Mouse (Mus musculus): Measurements from ENCODE around the gene Arhgef7. TPM values are rescaled to one million over a fixed set of nuclear protein-coding genes. Genes with fewer than 3 reads are reported as not detected.

The Arhgef7 gene
- polyA plus RNA-seq, 1 experiment = 27.4 TPM

- Histone ChIP-seq H3K4me1 (ENCODE audit: control insufficient read depth, insufficient read depth, insufficient read length, low read length) (no peaks in the 10 kb centered on the region), H3K27ac (ENCODE audit: insufficient read depth, low read depth, low read length) (no peak overlapping the region), H3K27me3 (ENCODE audit: control insufficient read depth, insufficient read depth, low read length) (no peaks in the 10 kb centered on the region), H3K36me3 (ENCODE audit: control insufficient read depth, insufficient read depth, low read length) (peaks cover 63% of the 10 kb centered on the region), H3K4me3 (ENCODE audit: low read depth, low read length) (no peak overlapping the region)
- TF ChIP-seq POLR2A (IDR thresholded peaks at IDR 0.05; ENCODE audit: low read depth, low read length) = no peak
- TF ChIP-seq CTCF (IDR thresholded peaks at IDR 0.05; ENCODE audit: extremely low read depth, insufficient read length, insufficient replicate concordance, low read depth, low read length) = no peak
- WGBS = 90% methylated on average over 5 of the region's 5 CpGs
Measured at GRCm38 (mm10) chr8:11820568-11820967, 93.0 kb downstream of the Arhgef7 start.

DNA sequence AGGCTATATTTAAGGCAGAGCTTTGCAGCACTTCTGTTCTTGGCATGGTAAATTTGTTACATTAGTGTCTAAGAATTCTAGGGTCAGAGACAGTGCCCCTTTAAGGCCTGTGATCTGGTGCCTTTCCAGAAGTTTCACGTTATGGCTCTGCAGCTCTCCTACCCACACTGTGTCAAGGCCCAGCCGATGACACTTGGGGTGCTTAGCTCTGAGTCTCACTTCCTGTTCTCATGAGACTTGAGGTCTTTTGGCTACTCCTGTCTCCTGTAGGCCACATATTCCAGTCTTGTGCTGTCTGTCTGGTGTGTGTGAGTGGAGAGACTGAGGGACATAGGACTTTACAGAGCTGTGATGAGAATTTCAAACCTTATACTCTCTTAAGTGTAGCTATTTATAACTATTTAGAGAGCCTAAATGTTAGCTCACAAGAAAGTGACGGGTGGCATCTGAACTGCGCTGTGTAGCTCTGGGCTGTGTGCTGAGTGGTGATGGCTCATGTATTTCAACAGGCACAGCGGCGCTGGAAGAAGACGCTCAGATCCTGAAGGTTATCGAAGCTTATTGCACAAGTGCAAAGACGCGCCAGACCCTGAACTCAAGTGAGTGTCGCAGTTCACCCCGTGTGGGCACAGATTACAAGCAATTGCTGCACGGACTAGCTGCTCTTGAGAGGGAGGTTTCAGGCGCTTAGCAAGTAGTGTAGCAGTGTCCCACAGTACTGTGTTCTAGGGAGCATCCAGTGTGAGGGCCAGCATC, 94.1 kb downstream of the Arhgef7 start:
- no peak overlapping the region for H3K4me3 ChIP-seq (ENCODE audit: low read depth, low read length)
- no peak for TF ChIP-seq POLR2A (IDR thresholded peaks at IDR 0.05; ENCODE audit: low read depth, low read length)
- TF ChIP-seq CTCF (IDR thresholded peaks at IDR 0.05; ENCODE audit: extremely low read depth, insufficient read length, insufficient replicate concordance, low read depth, low read length) = no peak
- H3K27ac ChIP-seq (ENCODE audit: insufficient read depth, low read depth, low read length) = no peak overlapping the region
- no peaks in the 10 kb centered on the region for H3K4me1 ChIP-seq (ENCODE audit: control insufficient read depth, insufficient read depth, insufficient read length, low read length)
- no peaks in the 10 kb centered on the region for H3K27me3 ChIP-seq (ENCODE audit: control insufficient read depth, insufficient read depth, low read length)
- WGBS = 92% methylated on average over 14 of the region's 14 CpGs
- H3K36me3 ChIP-seq (ENCODE audit: control insufficient read depth, insufficient read depth, low read length) = peaks cover 61% of the 10 kb centered on the region

GRCm38 (mm10) chr8:11822550-11823060, 95.1 kb downstream of the Arhgef7 start:
- Histone ChIP-seq H3K4me3 (ENCODE audit: low read depth, low read length) (no peak overlapping the region), H3K27me3 (ENCODE audit: control insufficient read depth, insufficient read depth, low read length) (no peaks in the 10 kb centered on the region), H3K36me3 (ENCODE audit: control insufficient read depth, insufficient read depth, low read length) (peaks cover 61% of the 10 kb centered on the region), H3K4me1 (ENCODE audit: control insufficient read depth, insufficient read depth, insufficient read length, low read length) (no peaks in the 10 kb centered on the region), H3K27ac (ENCODE audit: insufficient read depth, low read depth, low read length) (no peak overlapping the region)
- WGBS = 69% methylated on average over 9 of the region's 9 CpGs
- TF ChIP-seq CTCF (IDR thresholded peaks at IDR 0.05; ENCODE audit: extremely low read depth, insufficient read length, insufficient replicate concordance, low read depth, low read length) = no peak
- no peak for TF ChIP-seq POLR2A (IDR thresholded peaks at IDR 0.05; ENCODE audit: low read depth, low read length)

DNA sequence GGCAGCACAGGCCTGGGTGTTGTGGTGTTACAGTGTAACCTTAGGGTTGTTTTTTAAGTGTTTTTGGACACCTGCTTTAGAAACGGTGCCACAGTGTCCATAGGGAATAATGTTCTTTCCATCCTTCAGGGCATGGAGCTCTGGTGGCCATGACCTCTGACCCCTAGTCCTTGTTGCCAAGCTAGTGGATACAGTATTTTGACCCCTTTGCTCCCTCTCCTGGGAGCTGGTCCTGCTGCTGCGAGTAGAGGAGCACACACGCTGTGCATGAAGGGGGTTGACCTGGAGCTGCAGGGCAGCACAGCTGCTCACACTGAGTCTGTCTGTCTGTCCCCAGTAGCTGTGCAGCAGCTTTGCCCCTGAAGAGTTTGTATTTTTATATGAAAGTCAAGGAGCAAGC, 98.2 kb downstream of the Arhgef7 start:
- TF ChIP-seq CTCF (IDR thresholded peaks at IDR 0.05; ENCODE audit: extremely low read depth, insufficient read length, insufficient replicate concordance, low read depth, low read length) (no peak), POLR2A (IDR thresholded peaks at IDR 0.05; ENCODE audit: low read depth, low read length) (no peak)
- H3K27ac ChIP-seq (ENCODE audit: insufficient read depth, low read depth, low read length) = no peak overlapping the region
- no peaks in the 10 kb centered on the region for H3K27me3 ChIP-seq (ENCODE audit: control insufficient read depth, insufficient read depth, low read length)
- 74% methylated on average over 3 of the region's 3 CpGs for WGBS
- no peaks in the 10 kb centered on the region for H3K4me1 ChIP-seq (ENCODE audit: control insufficient read depth, insufficient read depth, insufficient read length, low read length)
- H3K4me3 ChIP-seq (ENCODE audit: low read depth, low read length) = no peak overlapping the region
- peaks cover 46% of the 10 kb centered on the region for H3K36me3 ChIP-seq (ENCODE audit: control insufficient read depth, insufficient read depth, low read length)

GRCm38 (mm10) chr8:11827312-11827711, 99.8 kb downstream of the Arhgef7 start:
- Histone ChIP-seq H3K36me3 (ENCODE audit: control insufficient read depth, insufficient read depth, low read length) (peaks cover 47% of the 10 kb centered on the region), H3K4me1 (ENCODE audit: control insufficient read depth, insufficient read depth, insufficient read length, low read length) (no peaks in the 10 kb centered on the region), H3K27ac (ENCODE audit: insufficient read depth, low read depth, low read length) (no peak overlapping the region), H3K4me3 (ENCODE audit: low read depth, low read length) (no peak overlapping the region), H3K27me3 (ENCODE audit: control insufficient read depth, insufficient read depth, low read length) (no peaks in the 10 kb centered on the region)
- no peak for TF ChIP-seq POLR2A (IDR thresholded peaks at IDR 0.05; ENCODE audit: low read depth, low read length)
- no peak for TF ChIP-seq CTCF (IDR thresholded peaks at IDR 0.05; ENCODE audit: extremely low read depth, insufficient read length, insufficient replicate concordance, low read depth, low read length)
- WGBS = 75% methylated on average over 3 of the region's 3 CpGs

DNA sequence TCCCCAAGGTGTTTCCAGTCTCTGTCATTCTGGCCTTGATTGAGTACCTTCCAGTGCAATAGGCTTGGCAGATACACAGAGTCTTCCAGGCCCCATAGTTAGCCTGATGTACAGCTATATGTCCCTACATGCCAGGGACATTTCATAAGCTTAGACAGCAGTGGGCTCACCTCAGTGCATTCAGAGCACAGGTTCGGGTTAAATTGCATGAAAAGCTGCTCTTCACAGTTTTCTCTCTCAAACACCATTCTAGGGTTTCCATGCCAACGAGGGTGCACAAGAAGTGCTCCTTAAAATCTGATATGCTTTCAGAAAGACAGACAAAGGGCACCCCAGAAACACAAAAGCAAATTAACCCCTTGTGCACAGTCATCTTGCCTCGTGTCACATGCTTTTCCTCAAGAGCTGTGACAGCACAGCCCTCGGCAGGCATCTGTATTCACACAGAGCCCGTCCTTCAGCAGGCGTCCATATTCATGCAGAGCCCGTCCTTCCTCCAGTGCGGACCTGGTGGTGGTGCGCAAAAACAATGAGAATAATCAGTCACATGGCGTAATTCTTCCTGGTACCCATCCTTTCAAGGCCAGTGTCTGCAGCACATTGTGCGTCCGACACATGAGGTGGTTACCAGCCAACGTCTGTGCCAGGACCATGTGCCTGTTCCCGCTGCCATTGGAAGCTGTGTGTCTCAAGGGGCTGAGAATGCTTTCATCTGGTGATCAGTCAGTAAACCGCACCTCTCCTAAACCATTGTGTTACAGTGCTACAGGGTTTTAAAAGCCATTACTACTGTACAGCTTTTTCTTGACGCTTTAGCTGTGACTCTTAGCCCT, 102.9 kb downstream of the Arhgef7 start:
- no peak overlapping the region for H3K4me3 ChIP-seq (ENCODE audit: low read depth, low read length)
- H3K27me3 ChIP-seq (ENCODE audit: control insufficient read depth, insufficient read depth, low read length) = no peaks in the 10 kb centered on the region
- peaks cover 47% of the 10 kb centered on the region for H3K36me3 ChIP-seq (ENCODE audit: control insufficient read depth, insufficient read depth, low read length)
- no peaks in the 10 kb centered on the region for H3K4me1 ChIP-seq (ENCODE audit: control insufficient read depth, insufficient read depth, insufficient read length, low read length)
- H3K27ac ChIP-seq (ENCODE audit: insufficient read depth, low read depth, low read length) = no peak overlapping the region
- no peak for TF ChIP-seq POLR2A (IDR thresholded peaks at IDR 0.05; ENCODE audit: low read depth, low read length)
- 88% methylated on average over 16 of the region's 16 CpGs for WGBS

GRCm38 (mm10) chr8:11831174-11831573, 103.7 kb downstream of the Arhgef7 start:
- Histone ChIP-seq H3K4me3 (ENCODE audit: low read depth, low read length) (no peak overlapping the region), H3K27ac (ENCODE audit: insufficient read depth, low read depth, low read length) (no peak overlapping the region), H3K4me1 (ENCODE audit: control insufficient read depth, insufficient read depth, insufficient read length, low read length) (no peaks in the 10 kb centered on the region), H3K36me3 (ENCODE audit: control insufficient read depth, insufficient read depth, low read length) (peaks cover 44% of the 10 kb centered on the region), H3K27me3 (ENCODE audit: control insufficient read depth, insufficient read depth, low read length) (no peaks in the 10 kb centered on the region)
- 89% methylated on average over 10 of the region's 10 CpGs for WGBS
- TF ChIP-seq CTCF (IDR thresholded peaks at IDR 0.05; ENCODE audit: extremely low read depth, insufficient read length, insufficient replicate concordance, low read depth, low read length) (no peak), POLR2A (IDR thresholded peaks at IDR 0.05; ENCODE audit: low read depth, low read length) (no peak)

Measured in small intestine, adult 2 months (tissue).